Comparison of ENCODE assay signal across 28 mouse cellular contexts in the genomic region with DNA sequence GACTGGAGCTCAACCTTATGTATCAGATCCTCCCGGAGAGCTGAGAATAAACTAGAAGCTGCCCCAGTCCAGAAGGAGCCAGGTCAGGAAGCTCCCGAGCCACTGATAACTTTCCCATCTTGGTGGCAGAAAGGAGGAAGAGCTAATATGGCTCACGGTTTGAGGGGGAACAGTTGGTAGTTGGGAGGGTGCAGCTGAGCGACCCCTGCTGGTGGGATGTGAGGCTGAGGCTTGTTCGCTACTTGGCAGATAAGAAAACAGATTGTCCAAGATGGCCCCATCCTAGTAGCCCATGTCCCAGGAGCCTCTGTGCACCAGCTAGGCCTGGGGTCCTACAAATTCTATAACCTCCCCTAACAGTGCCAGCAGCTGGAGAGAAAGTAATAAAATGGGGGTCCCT.
DNase-seq lines count a peak whose midpoint lies in the region; ATAC-seq and TF ChIP-seq lines count a peak whose summit lies in the region.
"Had no signal": no experiment of that assay in that cellular context is flagged by ENCODE, and none has a peak within 500 bp of the region (broad histone marks: within the 10 kb centered on the region; RNA-seq: fewer than 3 reads in every experiment).

No protein-coding gene starts in this region.

- no peak overlapping the region for H3K9ac ChIP-seq in forebrain, embryonic 11.5 days (ENCODE audit: low read length)
- no peak overlapping the region for H3K9ac ChIP-seq in forebrain, embryonic 12.5 days
- no peak overlapping the region for H3K9ac ChIP-seq in lung, embryonic 14.5 days
- no peak overlapping the region for H3K9ac ChIP-seq in CH12.LX (ENCODE audit: insufficient read depth, low read depth)
- H3K9ac ChIP-seq: embryonic facial prominence, embryonic 12.5 days; forebrain, postnatal 0 days; heart, embryonic 15.5 days; limb, embryonic 15.5 days; midbrain, embryonic 12.5 days had no signal

- H3K4me1 ChIP-seq in forebrain, embryonic 11.5 days (replicated peaks; ENCODE audit: control insufficient read depth, insufficient read depth, low read length): no peaks in the 10 kb centered on the region; the same call in 1 of the 2 replicates
- H3K4me1 ChIP-seq in forebrain, embryonic 12.5 days: peaks cover 12% of the 10 kb centered on the region
- no peaks in the 10 kb centered on the region for H3K4me1 ChIP-seq in lung, embryonic 14.5 days (ENCODE audit: insufficient read depth)
- peaks cover 7 to 23% of the 10 kb centered on the region in 2 experiments; a peak in 3 of 4 replicates for H3K4me1 ChIP-seq in CH12.LX (ENCODE audit: control insufficient read depth in 1 of 2, insufficient read depth in 2 of 2)
- H3K4me1 ChIP-seq: limb, embryonic 15.5 days had no signal

- TF ChIP-seq RAD21 in CH12.LX (IDR thresholded peaks at IDR 0.05; ENCODE audit: low read depth, low read length): no peak

- no peaks in the 10 kb centered on the region; the same call in 1 of the 2 replicates for H3K27me3 ChIP-seq in forebrain, embryonic 11.5 days (ENCODE audit: control insufficient read depth, insufficient read depth, low read length)
- H3K27me3 ChIP-seq in forebrain, embryonic 12.5 days: peaks cover 31% of the 10 kb centered on the region
- H3K27me3 ChIP-seq in lung, embryonic 14.5 days (ENCODE audit: insufficient read depth, low read length): no peaks in the 10 kb centered on the region
- no peaks in the 10 kb centered on the region for H3K27me3 ChIP-seq in CH12.LX (replicated peaks)
- H3K27me3 ChIP-seq: embryonic facial prominence, embryonic 12.5 days; heart, embryonic 15.5 days; limb, embryonic 15.5 days had no signal

- 89% methylated on average over 5 of the region's 5 CpGs for WGBS in forebrain, embryonic 11.5 days
- WGBS in forebrain, embryonic 12.5 days: 89% methylated on average over 5 of the region's 5 CpGs
- 82% methylated on average over 5 of the region's 5 CpGs for WGBS in lung, embryonic 14.5 days

- dilution Hi-C loops in CH12.LX (cut with MboI; ENCODE audit: extremely low pct_ligation_motif_present, extremely low pct_unique_long_range_greater_than_20kb, low sequenced_read_pairs): no loop called here

- no peak for TF ChIP-seq POLR2A in CH12.LX (IDR thresholded peaks at IDR 0.05; ENCODE audit: low read depth, low read length)

- peak; percentile 41 for DNase-seq in forebrain, embryonic 11.5 days (ENCODE audit: low spot score)
- DNase-seq in lung, embryonic 14.5 days: no peak
- DNase-seq in lung, postnatal 4 days: no peak
- DNase-seq in CH12.LX (ENCODE audit: extremely low read depth) (no peak), R1 (ENCODE audit: low read depth, low spot score) (peak; percentile 75)
- DNase-seq in gastrocnemius, adult 2 months: no peak
- no peak for DNase-seq in spleen, postnatal 10 days (ENCODE audit: low spot score in 2 of 2)
- DNase-seq: adrenal gland, postnatal 14 days; cerebellum, adult 11-12 months; cerebellum, adult 9-11 months; embryo, embryonic 11 days; forebrain, postnatal 0 days; gastrocnemius, postnatal 14 days; heart, adult 11 months; kidney, adult 8-10 months; kidney, postnatal 10 days; layer of hippocampus, adult 9-11 months; lung, postnatal 14 days; right cerebral cortex, postnatal 25 days had no signal

- no peaks in the 10 kb centered on the region for H3K9me3 ChIP-seq in forebrain, embryonic 11.5 days (ENCODE audit: control insufficient read depth, low read length)
- no peaks in the 10 kb centered on the region for H3K9me3 ChIP-seq in forebrain, embryonic 12.5 days
- H3K9me3 ChIP-seq in lung, embryonic 14.5 days (ENCODE audit: low read depth, low read length): no peaks in the 10 kb centered on the region
- H3K9me3 ChIP-seq in CH12.LX (replicated peaks; ENCODE audit: low read length): peaks cover 7% of the 10 kb centered on the region
- H3K9me3 ChIP-seq: embryonic facial prominence, embryonic 12.5 days; forebrain, embryonic 10.5 days; heart, embryonic 10.5 days; heart, embryonic 15.5 days; limb, embryonic 10.5 days; limb, embryonic 15.5 days; midbrain, embryonic 12.5 days had no signal

- no peak for TF ChIP-seq EP300 in CH12.LX (IDR thresholded peaks at IDR 0.05; ENCODE audit: low read length)

- in situ Hi-C loops in CH12.LX (cut with MboI; ENCODE audit: low pct_ligation_motif_present, low pct_unique_long_range_greater_than_20kb, low sequenced_read_pairs): loop anchor here (10.0 to 25.0 kb wide), 2 partner anchors 394 to 527 kb away; no protein-coding TSS in a partner anchor

- H3K79me2 ChIP-seq in CH12.LX (replicated peaks; ENCODE audit: control insufficient read depth, extremely low read depth, insufficient read depth, poor library complexity, severe bottlenecking): no peaks in the 10 kb centered on the region

- no peak overlapping the region for H3K4me2 ChIP-seq in forebrain, embryonic 11.5 days (ENCODE audit: low read depth, low read length, severe bottlenecking)
- no peak overlapping the region for H3K4me2 ChIP-seq in forebrain, embryonic 12.5 days
- H3K4me2 ChIP-seq in lung, embryonic 14.5 days: no peak overlapping the region
- no peak overlapping the region for H3K4me2 ChIP-seq in CH12.LX (ENCODE audit: insufficient read depth, low read depth, poor library complexity, severe bottlenecking)
- H3K4me2 ChIP-seq: embryonic facial prominence, embryonic 12.5 days; heart, embryonic 15.5 days; limb, embryonic 15.5 days; midbrain, embryonic 12.5 days had no signal

- no peaks in the 10 kb centered on the region for H3K36me3 ChIP-seq in forebrain, embryonic 11.5 days (ENCODE audit: control insufficient read depth, insufficient read depth, low read length)
- H3K36me3 ChIP-seq in forebrain, embryonic 12.5 days (replicated peaks): no peaks in the 10 kb centered on the region
- no peaks in the 10 kb centered on the region for H3K36me3 ChIP-seq in lung, embryonic 14.5 days (ENCODE audit: insufficient read depth)
- no peaks in the 10 kb centered on the region for H3K36me3 ChIP-seq in CH12.LX (replicated peaks in 1 of 2; ENCODE audit: control insufficient read depth in 1 of 2, insufficient read depth in 1 of 2, low read length in 1 of 2)
- H3K36me3 ChIP-seq: embryonic facial prominence, embryonic 12.5 days; forebrain, embryonic 10.5 days; heart, embryonic 10.5 days; heart, embryonic 15.5 days; limb, embryonic 10.5 days; limb, embryonic 15.5 days; midbrain, embryonic 12.5 days had no signal

- no peak overlapping the region for H3K4me3 ChIP-seq in forebrain, embryonic 11.5 days (ENCODE audit: low read depth, low read length)
- H3K4me3 ChIP-seq in forebrain, embryonic 12.5 days (replicated peaks): no peak overlapping the region
- H3K4me3 ChIP-seq in lung, embryonic 14.5 days (ENCODE audit: low read depth, low read length): no peak overlapping the region
- no peak overlapping the region for H3K4me3 ChIP-seq in CH12.LX (replicated peaks in 1 of 3; ENCODE audit: low read depth in 2 of 3, low read length in 2 of 3, poor library complexity in 1 of 3)
- H3K4me3 ChIP-seq in gastrocnemius, adult 2 months: no peak overlapping the region
- H3K4me3 ChIP-seq: embryonic facial prominence, embryonic 12.5 days; forebrain, embryonic 10.5 days; heart, embryonic 10.5 days; heart, embryonic 15.5 days; limb, embryonic 10.5 days; limb, embryonic 15.5 days; midbrain, embryonic 12.5 days had no signal

- intact Hi-C loops in gastrocnemius, adult 2 months (cut with DNase I): no loop called here

- peak; percentile 16; the same call in 1 of the 2 replicates for TF ChIP-seq CTCF in lung, embryonic 14.5 days (IDR thresholded peaks at IDR 0.05; ENCODE audit: low read depth)
- peak in 1 of 2 experiments; percentile 19; a peak in 1 of 4 replicates for TF ChIP-seq CTCF in CH12.LX (conservative IDR thresholded peaks at IDR 0.05 in 1 of 2, IDR thresholded peaks at IDR 0.05 in 1 of 2; ENCODE audit: low read depth in 2 of 2, low read length in 2 of 2)
- TF ChIP-seq CTCF in gastrocnemius, adult 2 months (IDR thresholded peaks at IDR 0.05): no peak

- ATAC-seq in forebrain, embryonic 11.5 days (replicated peaks; ENCODE audit: low FRiP score): no peak
- ATAC-seq in forebrain, embryonic 12.5 days (ENCODE audit: low FRiP score): no peak
- ATAC-seq in lung, embryonic 14.5 days (ENCODE audit: insufficient read depth): no peak
- ATAC-seq: forebrain, postnatal 0 days; hindbrain, embryonic 16.5 days had no signal

- no peak overlapping the region for H3K27ac ChIP-seq in forebrain, embryonic 11.5 days (ENCODE audit: low read depth, low read length)
- H3K27ac ChIP-seq in forebrain, embryonic 12.5 days: no peak overlapping the region
- no peak overlapping the region for H3K27ac ChIP-seq in lung, embryonic 14.5 days (ENCODE audit: low read depth)
- no peak overlapping the region for H3K27ac ChIP-seq in CH12.LX (ENCODE audit: insufficient read depth, low read depth)
- no peak overlapping the region for H3K27ac ChIP-seq in gastrocnemius, adult 2 months
- H3K27ac ChIP-seq: embryonic facial prominence, embryonic 12.5 days; forebrain, embryonic 10.5 days; heart, embryonic 10.5 days; heart, embryonic 15.5 days; limb, embryonic 15.5 days; midbrain, embryonic 12.5 days had no signal

TF ChIP-seq in CH12.LX, 34 proteins besides CTCF, POLR2A, EP300 and RAD21:
- TF ChIP-seq ZC3H11A (IDR thresholded peaks at IDR 0.05; ENCODE audit: low read depth, low read length): no peak
- TF ChIP-seq SMC3 (IDR thresholded peaks at IDR 0.05; ENCODE audit: low read depth, low read length): peak; percentile 9; the same call in 1 of the 2 replicates

Comparison
In these comparisons a context has a peak if more than half of its experiments do, and no peak if none do; other contexts are left out.
1. DNase-seq: peak in forebrain, embryonic 11.5 days (single experiment) and R1 (single experiment); none in lung, embryonic 14.5 days (single experiment), lung, postnatal 4 days (0 of 2), CH12.LX (single experiment), gastrocnemius, adult 2 months (single experiment) and spleen, postnatal 10 days (0 of 2).